Mouse (Mus musculus) E14TG2a.4 (cell line): Measurements from ENCODE around the gene C1qtnf2.

Experiments
- H3K27me3 ChIP-seq: 2 replicates; pipeline ENCODE4 v1.6.1; 2014; ENCODE audit warnings: low read length, control low read depth; ENCODE audit not compliant: insufficient read depth
- H3K36me3 ChIP-seq: 2 replicates; pipeline ENCODE4 v1.6.1; 2014; ENCODE audit warnings: low read length, control low read depth; ENCODE audit not compliant: insufficient read depth
- H3K4me1 ChIP-seq: replicated peaks from 2 replicates; pipeline ENCODE4 v1.6.1; 2014; ENCODE audit warnings: low read depth, low read length, control low read depth
- H3K4me3 ChIP-seq: replicated peaks from 2 replicates; pipeline ENCODE4 v1.5.1; 2014; ENCODE audit warnings: mild to moderate bottlenecking, low read length
- H3K9me3 ChIP-seq: 2 replicates; pipeline ENCODE4 v1.6.1; 2014; ENCODE audit warnings: low read length, control low read depth
- CTCF ChIP-seq: conservative IDR thresholded peaks from 2 replicates; pipeline ENCODE4 v1.5.1; 2014; ENCODE audit warnings: low read length
- NANOG ChIP-seq: IDR thresholded peaks from 2 replicates; pipeline ENCODE4 v1.6.1; 2014; ENCODE audit warnings: borderline replicate concordance, low read length, mixed read lengths
- POU5F1 ChIP-seq: IDR thresholded peaks from 2 replicates; pipeline ENCODE4 v1.6.1; 2014; ENCODE audit warnings: low read length, borderline replicate concordance

Gene C1qtnf2

GRCm38 (mm10) chr11:43516344-43517021 is 42.4 kb downstream of the C1qtnf2 start:
- Histone ChIP-seq H3K4me1 (peaks cover 41% of the 10 kb centered on the region), H3K9me3 (no peaks in the 10 kb centered on the region), H3K36me3 (no peaks in the 10 kb centered on the region), H3K4me3 (no peak overlapping the region), H3K27me3 (peaks cover 8% of the 10 kb centered on the region; the same call in 1 of the 2 replicates)
- no peak for TF ChIP-seq NANOG
- peak; percentile 76 for TF ChIP-seq CTCF

GRCm38 (mm10) chr11:43517641-43518040 is 43.6 kb downstream of the C1qtnf2 start:
- Histone ChIP-seq H3K4me3 (no peak overlapping the region), H3K36me3 (no peaks in the 10 kb centered on the region), H3K9me3 (no peaks in the 10 kb centered on the region), H3K27me3 (peaks cover 17% of the 10 kb centered on the region), H3K4me1 (peaks cover 32% of the 10 kb centered on the region)
- TF ChIP-seq NANOG (no peak), CTCF (no peak), POU5F1 (no peak)

DNA sequence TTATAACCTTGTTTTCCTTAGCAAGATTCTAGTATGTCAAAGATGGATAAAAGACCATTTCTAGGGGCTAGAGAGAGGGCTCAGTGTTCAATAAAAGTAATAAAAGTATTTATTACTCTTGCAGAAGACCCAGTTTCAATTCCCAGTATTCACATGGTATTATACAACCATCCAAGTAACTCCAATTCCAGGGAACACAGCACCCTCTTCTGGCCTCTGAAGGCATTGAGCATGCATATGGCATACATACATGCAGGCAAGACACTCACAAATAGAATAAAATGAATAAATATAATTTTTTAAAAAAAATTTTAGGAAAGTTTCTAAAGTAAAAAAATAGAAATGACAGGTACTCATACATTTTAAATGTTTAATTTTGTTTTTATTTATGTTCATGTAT is 44.0 kb downstream of the C1qtnf2 start:
- Histone ChIP-seq H3K27me3 (peaks cover 22% of the 10 kb centered on the region), H3K9me3 (no peaks in the 10 kb centered on the region), H3K4me1 (peaks cover 28% of the 10 kb centered on the region), H3K36me3 (no peaks in the 10 kb centered on the region), H3K4me3 (no peak overlapping the region)
- TF ChIP-seq CTCF (peak; percentile 78), NANOG (no peak)

GRCm38 (mm10) chr11:43518821-43519220 is 44.7 kb downstream of the C1qtnf2 start:
- no peaks in the 10 kb centered on the region for H3K9me3 ChIP-seq
- H3K4me3 ChIP-seq, result no peak overlapping the region
- no peaks in the 10 kb centered on the region for H3K36me3 ChIP-seq
- TF ChIP-seq CTCF (no peak), NANOG (no peak), POU5F1 (no peak)
- peaks cover 21% of the 10 kb centered on the region for H3K4me1 ChIP-seq
- peaks cover 28% of the 10 kb centered on the region for H3K27me3 ChIP-seq

DNA sequence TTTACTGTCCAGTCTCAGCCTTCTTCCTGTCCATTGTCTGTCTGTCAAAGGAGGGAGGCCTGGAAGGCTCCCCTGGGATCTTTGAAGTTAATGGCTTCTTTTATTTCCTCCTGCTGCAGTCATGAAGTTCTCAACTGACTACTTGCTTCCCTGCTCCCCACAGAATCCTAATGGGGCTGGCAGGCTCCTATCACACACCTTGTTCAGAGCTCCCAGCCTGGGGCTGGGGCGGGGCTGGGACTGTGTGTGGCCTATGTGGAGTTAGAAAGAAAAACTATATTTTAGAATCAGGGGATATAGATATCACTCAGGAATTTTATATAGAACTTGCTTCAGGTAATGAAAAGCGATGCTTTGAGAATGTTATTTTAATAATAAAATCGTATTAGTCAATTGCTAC is 46.4 kb downstream of the C1qtnf2 start:
- TF ChIP-seq POU5F1 (no peak), NANOG (no peak), CTCF (no peak)
- H3K36me3 ChIP-seq, result no peaks in the 10 kb centered on the region
- no peak overlapping the region for H3K4me3 ChIP-seq
- no peaks in the 10 kb centered on the region for H3K9me3 ChIP-seq
- peaks cover 38% of the 10 kb centered on the region for H3K27me3 ChIP-seq
- peaks cover 23% of the 10 kb centered on the region for H3K4me1 ChIP-seq

DNA sequence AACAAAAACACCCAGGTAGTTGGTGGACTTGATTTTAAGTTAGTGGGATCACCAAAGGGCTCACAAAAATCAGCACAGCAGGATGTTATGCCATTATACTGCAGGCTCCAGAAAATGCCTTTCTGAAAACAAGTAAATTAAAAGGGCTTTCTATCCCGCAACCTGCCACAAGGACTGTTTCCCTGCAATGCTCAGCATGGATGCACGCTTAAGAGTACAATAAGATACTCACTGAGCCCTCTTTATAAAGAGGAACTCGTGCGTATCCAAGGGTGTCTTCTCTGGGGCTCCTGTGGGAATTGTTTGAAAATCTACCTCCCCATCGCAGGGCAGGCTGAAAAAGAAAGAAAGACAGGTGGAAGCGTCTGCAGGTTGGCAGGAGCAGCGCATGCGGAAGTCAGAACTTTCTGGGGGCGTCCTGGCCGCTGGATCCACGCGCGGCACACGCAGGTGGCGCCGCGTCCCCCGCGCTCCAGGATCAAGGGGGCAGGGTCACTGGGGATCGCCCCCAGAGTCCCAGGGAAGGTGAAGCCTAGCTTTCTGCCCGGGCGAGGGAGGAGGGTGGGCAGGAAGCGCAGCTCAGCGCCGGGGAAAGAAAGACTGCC is 54.1 kb downstream of the C1qtnf2 start:
- H3K4me1 ChIP-seq, result peaks cover 51% of the 10 kb centered on the region
- 0 out of 2 replicates have a peak, but pooled peaks cover 4% of the 10 kb centered on the region for H3K36me3 ChIP-seq
- peaks cover 49% of the 10 kb centered on the region for H3K27me3 ChIP-seq
- no peaks in the 10 kb centered on the region for H3K9me3 ChIP-seq
- TF ChIP-seq NANOG (no peak), CTCF (peak; percentile 20; the same call in 1 of the 2 replicates), POU5F1 (no peak)
- peak overlapping the region; percentile 91 for H3K4me3 ChIP-seq

DNA sequence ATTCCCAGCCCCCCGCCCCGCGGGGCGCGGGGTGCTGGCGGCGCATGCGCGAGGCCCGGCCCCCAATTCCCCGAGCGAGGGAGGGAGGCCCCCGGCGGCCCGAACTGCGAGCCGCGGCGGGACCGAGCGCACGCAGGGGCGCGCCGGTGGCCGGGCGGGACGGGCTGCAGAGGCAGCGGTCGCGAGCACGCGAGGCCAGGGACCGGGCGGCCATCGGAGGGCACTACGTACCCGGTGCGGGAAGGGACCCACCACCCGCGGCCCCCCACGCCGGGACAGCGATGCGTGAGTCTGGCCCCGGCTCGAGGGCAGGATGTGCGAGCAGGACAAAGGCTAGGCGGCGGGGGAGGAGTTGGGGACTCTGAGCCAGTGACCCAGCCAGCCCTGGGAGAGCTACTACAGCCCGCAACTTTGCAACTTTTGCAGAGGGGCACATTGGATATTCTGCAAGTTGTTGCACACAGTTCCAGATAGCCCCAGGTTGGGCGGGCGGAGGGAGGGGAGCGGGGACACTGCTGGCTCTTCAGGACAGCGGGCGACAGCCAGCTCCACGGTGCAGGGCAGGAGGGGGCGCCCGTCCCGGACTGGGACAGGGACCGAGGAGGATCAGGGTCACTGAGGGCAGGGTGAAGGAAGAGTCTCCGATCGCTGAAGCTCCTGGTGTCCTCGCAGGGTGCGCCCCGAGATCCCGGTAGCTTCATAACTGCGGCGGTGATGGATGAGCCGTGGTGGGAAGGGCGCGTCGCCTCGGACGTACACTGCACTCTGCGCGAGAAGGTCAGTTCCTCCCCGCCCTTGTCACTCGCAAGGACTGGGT is 54.8 kb downstream of the C1qtnf2 start, which contains the start of gene Ccnjl:
TSS of gene Ccnjl (plus strand) at position 102 of the 817 bp plus-strand sequence.
- Histone ChIP-seq H3K4me1 (peaks cover 51% of the 10 kb centered on the region), H3K4me3 (peak within 1 kb of the TSS; percentile 91), H3K27me3 (peaks cover 43% of the 10 kb centered on the region), H3K9me3 (no peaks in the 10 kb centered on the region), H3K36me3 (0 out of 2 replicates have a peak, but pooled peaks cover 7% of the 10 kb centered on the region)
- no peak for TF ChIP-seq NANOG
- no peak for TF ChIP-seq POU5F1
- TF ChIP-seq CTCF, result no peak

GRCm38 (mm10) chr11:43530043-43530442 is 56.0 kb downstream of the C1qtnf2 start:
- 0 out of 2 replicates have a peak, but pooled peaks cover 7% of the 10 kb centered on the region for H3K36me3 ChIP-seq
- 0 out of 2 replicates have a peak overlapping the region, but pooled peaks have one; percentile 14 for H3K4me3 ChIP-seq
- peaks cover 49% of the 10 kb centered on the region for H3K4me1 ChIP-seq
- no peaks in the 10 kb centered on the region for H3K9me3 ChIP-seq
- TF ChIP-seq POU5F1 (no peak), CTCF (no peak), NANOG (no peak)
- H3K27me3 ChIP-seq, result peaks cover 34% of the 10 kb centered on the region
